Mouse (Mus musculus) heart, embryonic 11.5 days (tissue): ENCODE results near the gene Gm20738. TPM values are rescaled to one million over a fixed set of nuclear protein-coding genes. Genes with fewer than 3 reads are reported as not detected.
"Not testable (repeated sequence)": the region's sequence is repeated elsewhere in the genome, so short reads cannot be mapped to it uniquely, and the experiment has no call there.

Source experiments
- ATAC-seq: fragments of 200-750 bp; cut with Nextera tagmentation; replicated peaks from 2 replicates; pipeline ENCODE4 v1.8.0; 2017; ENCODE audit warnings: moderate library complexity; ENCODE audit not compliant: insufficient number of reproducible peaks, low FRiP score, low TSS enrichment
- H3K27ac ChIP-seq: fragments of 300-500 bp; sonication (generic); 2 replicates; pipeline ENCODE4 v1.5.1; 2014; ENCODE audit warnings: mild to moderate bottlenecking, low read depth, low read length
- H3K27me3 ChIP-seq: fragments of 300-500 bp; sonication (generic); 2 replicates; pipeline ENCODE4 v1.6.1; 2014; ENCODE audit warnings: mild to moderate bottlenecking, low read length, mixed read lengths; ENCODE audit not compliant: control insufficient read depth, insufficient read depth
- H3K36me3 ChIP-seq: fragments of 300-500 bp; sonication (generic); 2 replicates; pipeline ENCODE4 v1.6.1; 2014; ENCODE audit warnings: mild to moderate bottlenecking, low read length, moderate library complexity, mixed read lengths; ENCODE audit not compliant: control insufficient read depth, insufficient read depth
- H3K4me1 ChIP-seq: fragments of 300-500 bp; sonication (generic); 2 replicates; pipeline ENCODE4 v1.6.1; 2014; ENCODE audit warnings: low read length; ENCODE audit not compliant: control insufficient read depth, insufficient read depth
- H3K4me2 ChIP-seq: fragments of 300-500 bp; sonication (generic); 2 replicates; pipeline ENCODE4 v1.6.1; 2014; ENCODE audit warnings: mild to moderate bottlenecking, moderate library complexity
- H3K4me3 ChIP-seq: fragments of 300-500 bp; sonication (generic); 2 replicates; pipeline ENCODE4 v1.5.1; 2014; ENCODE audit warnings: low read depth, low read length
- H3K9ac ChIP-seq: fragments of 300-500 bp; sonication (generic); 2 replicates; pipeline ENCODE4 v1.6.1; 2014; ENCODE audit warnings: mild to moderate bottlenecking, low read depth, low read length, moderate library complexity
- H3K9me3 ChIP-seq: fragments of 300-500 bp; sonication (generic); replicated peaks from 2 replicates; pipeline ENCODE4 v1.6.1; 2016; ENCODE audit warnings: low read length; ENCODE audit not compliant: control insufficient read depth
- WGBS: fragments of 180-500 bp; shearing (Covaris S2); extraction: QIAGEN DNeasy Blood & Tissue Kit; methylation state at CpG from one replicate; pipeline ENCODE4 v1.1.7; 2014; ENCODE audit not compliant: insufficient replicate concordance; 5-methylcytosine and 5-hydroxymethylcytosine counted together
- polyA plus RNA-seq: library from polyadenylated mRNA; unstranded; fragments of >200 nt; fragmentation: Nextera tagmentation; extraction: Ambion mirVana; gene quantifications from 2 replicates; pipeline ENCODE4 v1.2.1, GENCODE M21; 2014

The Gm20738 gene
- not detected in 2 replicates for polyA plus RNA-seq

DNA sequence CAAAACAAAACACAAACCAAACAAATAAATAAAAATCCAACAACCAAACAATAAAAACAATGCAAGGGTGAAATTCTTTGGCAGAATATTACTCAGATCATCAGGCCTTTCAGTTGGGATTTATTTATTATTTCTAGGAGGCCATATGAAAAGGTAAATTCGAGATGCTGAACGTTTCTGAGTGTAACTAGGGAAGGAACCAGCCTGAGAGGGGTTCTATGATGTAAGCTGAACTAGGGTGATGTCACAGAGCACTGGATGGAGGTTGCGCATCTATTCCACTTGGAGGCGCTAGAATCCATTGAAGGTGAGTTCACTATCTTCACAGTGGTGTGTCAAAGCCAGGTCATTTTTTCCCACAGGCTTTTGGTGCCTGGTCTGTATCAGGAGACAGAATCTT is at the start of gene Gm20738:
Gene Gm20738, plus strand, starts transcription at position 301 of the 400 bp plus-strand sequence.
- H3K4me2 ChIP-seq, H3K9ac ChIP-seq, H3K27me3 ChIP-seq, H3K4me3 ChIP-seq, H3K27ac ChIP-seq, H3K36me3 ChIP-seq, H3K9me3 ChIP-seq, ATAC-seq, H3K4me1 ChIP-seq: not testable (repeated sequence)
- WGBS, result no CpG with 5 or more reads among the region's 4 CpGs
